Mouse (Mus musculus): ENCODE measurements around the gene Spock1.

The Spock1 gene

DNA sequence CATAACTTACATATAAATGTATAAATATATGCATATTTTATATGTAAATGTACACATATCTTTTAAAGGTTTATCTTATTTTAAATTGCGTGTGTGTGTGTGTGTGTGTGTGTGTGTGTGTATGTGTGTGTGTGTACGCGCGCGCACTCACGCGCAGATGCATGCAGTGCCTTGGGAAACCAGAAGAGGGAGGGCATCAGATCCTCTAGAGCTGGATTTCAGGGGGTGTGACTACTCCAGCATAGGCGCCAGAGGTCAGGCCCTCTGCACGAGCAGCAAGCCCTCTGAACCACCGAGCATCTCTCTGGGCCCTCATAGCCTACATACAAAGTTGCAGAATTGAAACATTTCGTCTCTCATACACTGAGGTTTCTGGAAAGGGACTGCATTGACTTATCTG lies 180.4 kb downstream of the Spock1 start:
- no peak for DNase-seq (ENCODE audit: low spot score)

DNA sequence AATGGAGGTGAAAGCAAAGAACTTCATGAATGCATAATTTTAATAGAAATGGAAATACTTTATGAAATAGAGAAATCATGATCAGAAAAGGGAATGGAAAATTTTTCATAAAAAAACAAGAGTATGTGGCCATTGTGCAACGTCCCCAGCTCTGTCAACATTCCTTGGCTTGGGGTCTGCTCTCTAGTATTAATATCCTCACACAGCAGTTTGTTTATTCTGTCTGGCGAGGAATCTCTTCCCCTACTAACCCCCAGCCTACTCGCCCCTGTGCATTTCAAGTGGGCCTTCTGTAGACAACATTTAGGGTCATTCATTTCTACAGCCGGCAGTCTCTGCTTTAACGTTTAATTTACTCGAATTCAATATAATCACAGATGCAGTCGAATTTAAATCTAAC lies 181.5 kb downstream of the Spock1 start:
- DNase-seq (ENCODE audit: low spot score) = peak; percentile 3

GRCm38 (mm10) chr13:57722329-57722936 lies 185.7 kb downstream of the Spock1 start:
- no peak for DNase-seq (ENCODE audit: low spot score)

DNA sequence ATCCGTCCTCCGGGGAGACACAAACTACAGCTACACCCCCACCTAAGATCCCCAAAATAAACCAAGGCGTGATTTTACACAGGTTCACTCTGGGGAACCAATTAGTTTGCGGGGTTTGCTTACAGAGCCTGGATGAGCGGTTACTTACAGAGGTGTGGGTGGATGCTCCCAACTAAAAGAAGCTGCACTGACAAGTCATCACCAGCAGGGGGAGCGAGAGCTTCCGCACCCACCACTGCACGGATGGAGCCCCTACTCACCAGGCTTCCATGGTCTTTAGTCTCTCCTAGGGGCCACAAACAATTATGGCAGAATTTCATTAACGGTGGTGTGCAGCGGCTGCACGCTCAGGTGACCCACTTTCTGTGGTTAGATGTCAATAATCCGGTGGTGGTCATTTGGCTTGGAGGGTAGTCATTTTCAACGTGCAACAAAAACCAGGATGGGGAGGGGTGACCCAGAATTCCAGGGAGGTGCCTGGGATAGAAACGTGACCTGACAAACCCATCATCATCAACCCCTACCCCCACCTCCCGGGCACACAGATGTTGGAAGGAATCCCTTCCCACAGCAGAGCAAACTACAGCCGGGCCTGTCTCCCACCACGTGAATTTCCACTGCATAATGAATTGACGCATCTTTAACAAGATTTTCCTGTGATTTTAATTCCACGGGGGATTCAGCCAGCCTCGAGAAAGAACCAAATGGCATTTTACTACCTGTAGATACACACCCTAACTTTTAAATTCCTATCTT lies 186.4 kb downstream of the Spock1 start:
- DNase-seq (ENCODE audit: low spot score) = no peak

DNA sequence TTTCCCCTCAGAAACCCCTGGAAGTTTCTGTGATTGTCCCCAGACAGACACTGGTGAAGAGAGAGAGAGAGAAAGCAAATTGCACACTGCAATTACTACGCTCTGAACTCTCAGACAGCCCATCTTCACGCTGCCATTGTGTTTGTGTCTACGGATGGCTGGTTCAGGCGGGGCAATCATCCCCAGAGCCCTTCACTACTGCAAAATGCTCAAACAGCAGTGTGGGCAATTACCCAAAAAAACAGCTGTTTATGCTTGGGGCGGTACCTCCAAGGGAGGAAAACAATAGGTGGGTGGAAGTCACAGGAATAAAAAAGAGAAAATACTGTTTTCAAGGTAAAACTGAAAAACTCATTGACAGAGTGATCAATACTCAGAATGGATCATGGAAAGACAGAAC lies 190.0 kb downstream of the Spock1 start:
- no peak for DNase-seq (ENCODE audit: low spot score)

DNA sequence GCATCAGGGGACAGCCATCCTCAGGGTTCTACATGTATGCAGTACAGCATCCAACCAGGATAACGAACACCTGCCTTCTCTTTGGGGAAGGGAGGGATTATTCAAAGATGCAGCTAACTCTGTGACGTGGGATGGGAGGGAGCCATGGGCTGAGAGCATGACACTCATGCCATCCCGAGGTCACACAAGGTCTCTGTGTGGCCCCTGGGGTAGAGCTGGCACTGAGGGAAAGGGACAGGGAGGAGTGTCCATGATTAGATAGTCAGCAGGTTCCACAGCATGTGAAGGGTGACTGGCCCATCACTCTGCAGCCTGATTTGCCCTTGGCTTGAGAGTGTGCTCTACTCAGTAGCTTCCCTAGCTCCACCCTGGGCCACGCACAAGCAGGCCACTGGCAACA lies 195.2 kb downstream of the Spock1 start:
- DNase-seq (ENCODE audit: low spot score) = no peak

- no peak for DNase-seq (ENCODE audit: low spot score)
Observed at GRCm38 (mm10) chr13:57708425-57708824, 199.7 kb downstream of the Spock1 start.

DNA sequence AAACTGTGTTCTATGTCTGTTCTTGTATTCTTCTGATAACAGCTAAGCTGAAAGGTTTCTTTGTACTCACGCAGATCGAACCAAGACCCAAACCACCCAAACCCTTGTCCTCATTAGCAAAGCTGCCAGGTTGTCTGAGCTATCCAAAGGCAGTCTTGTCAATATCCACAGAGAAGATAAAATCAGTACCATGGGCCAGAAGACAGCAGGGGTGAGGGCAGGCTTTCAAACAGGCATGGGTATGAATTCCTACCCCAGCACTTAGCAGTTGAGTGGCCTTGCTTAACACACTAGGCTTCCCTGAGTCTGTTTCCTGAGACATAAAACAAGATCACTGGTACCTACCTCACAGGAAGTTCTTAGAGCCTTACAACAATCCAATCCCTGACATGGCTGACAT lies 205.2 kb downstream of the Spock1 start:
- DNase-seq (ENCODE audit: low spot score) = no peak

DNA sequence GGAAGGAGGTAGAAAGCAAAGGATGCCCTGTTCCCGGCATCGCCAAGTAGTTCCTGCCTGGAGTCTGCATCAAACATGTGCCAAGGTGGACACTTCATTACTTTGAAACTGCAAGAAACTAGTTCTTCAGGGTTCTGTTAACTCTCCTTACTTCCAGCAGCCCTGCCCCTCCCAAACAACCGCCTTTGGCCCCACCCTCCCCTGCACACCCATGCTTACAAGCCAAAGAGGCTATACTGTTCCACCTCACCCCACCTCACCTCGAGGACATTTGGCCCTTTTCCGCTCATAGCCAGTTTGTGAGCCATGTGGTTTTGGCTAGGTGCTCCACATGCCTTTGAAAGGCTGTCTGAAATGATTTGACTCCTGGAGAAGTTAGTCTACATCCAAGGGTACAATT lies 211.4 kb downstream of the Spock1 start:
- DNase-seq (ENCODE audit: low spot score) = no peak

DNA sequence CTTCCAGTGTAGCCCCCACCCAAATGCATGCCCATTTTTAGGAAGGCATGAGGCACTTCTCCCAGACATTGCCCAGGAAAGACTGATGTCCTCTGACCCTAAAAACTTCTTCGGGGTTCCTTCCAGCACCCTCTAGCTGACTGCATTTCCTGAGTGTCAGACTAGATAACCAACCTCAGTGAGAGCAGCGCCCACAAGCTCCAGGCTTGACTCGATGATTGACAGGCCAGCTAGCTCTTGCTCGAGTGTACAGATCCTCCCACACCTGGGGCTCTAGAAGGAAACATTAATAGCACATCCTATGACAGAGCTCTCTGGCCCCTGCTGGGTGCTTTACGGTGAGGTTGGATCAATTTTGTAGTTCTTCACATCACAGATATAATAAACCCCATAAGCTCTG lies 219.2 kb downstream of the Spock1 start:
- no peak for DNase-seq (ENCODE audit: low spot score)

DNA sequence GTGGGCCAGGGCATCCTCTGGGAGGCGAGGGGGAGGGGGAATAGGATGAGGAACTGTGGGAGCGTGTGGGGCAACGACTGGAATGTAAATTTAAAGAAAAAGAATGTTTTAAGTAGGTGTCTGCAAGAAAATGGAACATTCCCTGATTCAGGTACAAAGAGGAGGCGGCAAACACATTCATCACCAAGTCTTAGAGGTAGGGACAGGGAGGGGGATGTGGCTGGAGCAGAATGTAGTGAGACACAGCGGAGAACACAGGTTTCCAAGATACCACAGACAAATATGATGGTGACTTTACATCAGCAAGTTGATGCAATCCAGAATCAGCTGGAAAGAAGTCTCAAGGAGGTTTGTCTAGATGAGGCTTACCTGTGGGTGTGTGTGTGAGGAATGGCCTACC lies 221.7 kb downstream of the Spock1 start:
- DNase-seq (ENCODE audit: low spot score) = no peak

DNA sequence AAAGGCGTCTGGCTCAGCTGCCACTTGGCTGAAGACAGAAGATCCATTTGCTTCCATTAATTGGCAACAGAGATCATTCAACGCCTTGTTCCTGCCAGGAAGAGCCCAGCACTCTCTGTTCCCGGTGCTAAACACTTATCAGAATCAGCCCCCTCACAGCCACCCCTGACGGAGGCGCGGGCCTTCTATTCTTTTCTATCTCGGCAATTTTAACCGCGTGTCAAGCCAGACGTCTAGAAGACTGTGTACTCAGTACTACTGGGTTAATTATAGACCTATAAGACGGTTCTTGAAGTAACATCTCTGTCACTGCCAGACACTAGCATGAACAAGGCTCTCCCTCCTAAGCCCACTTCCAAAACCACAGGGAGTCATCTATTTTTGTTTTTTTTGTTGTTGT lies 222.9 kb downstream of the Spock1 start:
- no peak for DNase-seq (ENCODE audit: low spot score)

- no peak for DNase-seq (ENCODE audit: low spot score)
Observed at GRCm38 (mm10) chr13:57679591-57679990, 228.5 kb downstream of the Spock1 start.

DNA sequence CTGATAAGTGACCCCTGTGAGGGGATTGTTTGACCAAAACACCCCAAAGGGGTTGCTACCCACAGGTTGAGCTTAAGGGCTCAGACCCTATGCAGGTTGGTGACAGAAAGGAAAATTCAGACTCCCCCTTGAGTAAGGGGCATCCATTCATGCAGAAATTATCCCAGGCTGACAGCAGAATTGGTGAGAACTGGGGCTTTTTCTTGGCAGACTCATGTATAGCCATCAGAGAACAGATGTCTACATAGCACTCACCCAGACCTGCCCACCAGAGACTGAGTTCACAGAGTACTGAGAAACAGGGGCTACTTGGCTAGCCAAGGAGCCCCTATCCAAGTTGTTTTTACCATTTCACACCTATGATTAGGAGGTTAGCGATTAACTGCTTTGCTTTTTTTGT lies 231.3 kb downstream of the Spock1 start:
- no peak for DNase-seq (ENCODE audit: low spot score)

DNA sequence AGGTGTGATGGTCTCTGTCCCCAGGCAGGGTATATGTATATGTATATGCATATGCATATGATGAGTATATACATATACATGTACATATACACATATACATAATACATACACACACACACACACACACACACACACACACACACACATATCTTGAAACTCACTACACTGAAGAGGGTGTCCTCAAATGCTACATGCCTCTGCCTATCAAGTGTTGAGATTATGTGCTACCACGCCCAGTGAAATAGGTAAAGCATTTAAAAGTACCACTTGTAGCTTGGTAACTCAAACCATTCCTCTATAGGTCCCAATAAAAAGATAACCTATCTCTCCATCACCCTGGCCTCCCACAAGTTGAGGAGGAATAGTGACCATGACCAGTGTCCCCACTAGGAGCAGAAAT lies 234.7 kb downstream of the Spock1 start:
- no peak for DNase-seq (ENCODE audit: low spot score)

GRCm38 (mm10) chr13:57672762-57673161 lies 235.4 kb downstream of the Spock1 start:
- DNase-seq (ENCODE audit: low spot score) = no peak

DNA sequence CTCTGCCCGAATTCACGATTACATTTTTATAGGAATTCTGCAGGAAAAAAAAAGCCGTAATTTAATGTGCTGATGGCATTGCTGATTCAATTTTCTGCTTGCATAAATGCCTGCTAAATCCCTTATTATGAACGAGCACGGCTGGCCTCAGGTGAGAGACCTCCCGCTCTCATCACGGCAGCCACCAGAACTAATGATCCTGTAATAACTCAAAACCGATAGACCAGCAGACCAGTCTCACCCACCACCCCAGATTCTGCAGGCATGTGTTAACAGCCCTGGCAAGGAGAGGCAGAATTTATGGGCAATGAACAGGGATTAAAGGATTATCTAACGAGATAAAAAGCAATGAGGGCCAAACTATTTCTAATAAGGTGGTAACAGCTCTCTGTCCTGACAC lies 236.2 kb downstream of the Spock1 start:
- no peak for DNase-seq (ENCODE audit: low spot score)

- DNase-seq (ENCODE audit: low spot score) = no peak
Observed at GRCm38 (mm10) chr13:57671322-57671721, 236.8 kb downstream of the Spock1 start.

DNA sequence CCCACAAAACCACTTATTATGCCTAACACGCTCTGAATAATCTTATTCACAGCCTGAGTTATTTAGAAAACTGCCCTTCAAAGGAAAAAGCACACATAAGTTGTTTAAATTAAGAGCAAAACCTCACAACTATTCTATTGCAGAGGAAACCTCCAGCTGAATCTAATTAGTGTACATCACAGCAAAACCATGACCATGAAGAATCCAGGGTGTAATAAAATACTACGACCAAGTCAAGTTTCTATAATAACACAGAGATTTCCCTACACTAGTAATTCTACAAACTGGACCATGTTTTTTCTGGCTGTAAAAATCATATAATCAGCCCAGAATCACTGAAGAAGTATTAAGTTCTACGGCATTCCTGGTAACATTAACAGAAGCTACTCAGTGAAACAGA lies 240.5 kb downstream of the Spock1 start:
- no peak for DNase-seq (ENCODE audit: low spot score)

- DNase-seq (ENCODE audit: low spot score) = no peak
Observed at GRCm38 (mm10) chr13:57666173-57666842, 241.8 kb downstream of the Spock1 start.

DNA sequence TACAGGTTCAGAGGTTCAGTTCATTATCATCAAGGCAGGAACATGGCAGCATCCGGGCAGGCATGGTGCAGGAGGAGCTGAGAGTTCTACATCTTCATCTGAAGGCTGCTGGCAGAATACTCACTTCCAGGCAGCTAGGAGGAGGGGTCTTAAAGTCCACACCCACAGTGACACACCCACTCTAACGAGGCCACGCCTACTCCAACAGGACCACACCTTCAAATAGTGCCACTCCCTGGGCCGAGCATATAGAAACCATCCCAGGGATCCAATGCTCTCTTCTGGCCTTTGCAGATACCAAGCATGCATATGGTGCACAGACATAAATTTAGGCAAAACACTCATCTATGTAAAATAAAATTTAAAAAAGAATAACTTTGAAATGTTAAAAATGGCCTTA lies 245.6 kb downstream of the Spock1 start:
- no peak for DNase-seq (ENCODE audit: low spot score)

- DNase-seq (ENCODE audit: low spot score) = no peak
Observed at GRCm38 (mm10) chr13:57660523-57660922, 247.6 kb downstream of the Spock1 start.

DNA sequence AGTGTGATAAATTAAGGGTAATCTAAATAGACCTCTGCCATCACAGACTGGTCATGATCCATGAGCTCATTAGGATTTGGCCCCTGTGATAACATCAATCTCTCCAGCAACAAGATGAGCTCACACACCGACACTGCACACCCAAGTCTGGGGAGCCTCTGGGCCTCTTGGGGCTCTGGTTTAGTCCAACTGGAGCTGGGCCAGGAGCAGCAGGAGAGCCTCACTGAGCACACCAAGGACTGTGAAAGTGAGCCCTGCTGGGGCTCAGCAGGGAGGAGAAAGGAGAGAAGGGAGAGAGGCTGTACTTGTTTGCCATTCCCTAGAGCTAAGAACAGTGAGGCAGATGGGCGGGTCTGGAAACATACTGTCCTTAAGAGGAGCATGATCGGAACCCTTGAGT lies 248.3 kb downstream of the Spock1 start:
- DNase-seq (ENCODE audit: low spot score) = no peak

- no peak for DNase-seq (ENCODE audit: low spot score)
Observed at GRCm38 (mm10) chr13:57656606-57657005, 251.5 kb downstream of the Spock1 start.
